Mouse (Mus musculus) embryonic fibroblast, embryonic 13.5 days (primary cell): ENCODE results near the gene Pagr1b.

Experiments used
- CTCF ChIP-seq: IDR thresholded peaks from 2 replicates; pipeline ENCODE4 v1.5.1; 2011; ENCODE audit warnings: mild to moderate bottlenecking, control low read depth, low read length, moderate library complexity, borderline replicate concordance; ENCODE audit not compliant: insufficient read depth
- POLR2A ChIP-seq: IDR thresholded peaks from 2 replicates; pipeline ENCODE4 v1.6.1; 2011; ENCODE audit warnings: low read depth, mild to moderate bottlenecking, control low read depth, low read length, moderate library complexity

DNA sequence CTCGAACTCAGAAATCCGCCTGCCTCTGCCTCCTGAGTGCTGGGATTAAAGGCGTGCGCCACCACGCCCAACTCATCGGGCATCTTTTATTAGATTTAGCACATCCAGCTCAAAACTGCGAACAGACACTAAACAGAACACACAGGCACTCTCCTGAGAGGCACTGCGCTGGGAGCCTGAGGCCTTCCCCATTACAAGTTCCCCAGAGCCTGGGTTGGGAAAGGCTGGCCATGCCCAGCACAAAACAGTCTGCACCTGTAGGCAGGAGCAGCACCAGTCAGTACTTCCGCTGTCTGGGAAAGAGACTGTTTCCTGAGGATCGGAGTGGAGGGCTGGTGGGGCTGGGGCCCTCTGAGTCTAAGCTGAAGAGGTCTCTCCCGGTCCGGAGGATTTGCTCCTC is 1.3 kb downstream of the Pagr1b start:
- TF ChIP-seq CTCF (no peak), POLR2A (no peak)
